Mouse (Mus musculus): ENCODE measurements at regions not wholly inside any gene's neighbourhood (a gene's known extent, or its start where the extent isn't known, plus 50 kb on each side); places are given as distances from the start of the nearest gene placed in this dataset.

GRCm38 (mm10) chr4:31823574-31824348, 140.1 kb upstream of the Map3k7 start:
- DNase-seq (ENCODE audit: low spot score in 2 of 2): no peak

DNA sequence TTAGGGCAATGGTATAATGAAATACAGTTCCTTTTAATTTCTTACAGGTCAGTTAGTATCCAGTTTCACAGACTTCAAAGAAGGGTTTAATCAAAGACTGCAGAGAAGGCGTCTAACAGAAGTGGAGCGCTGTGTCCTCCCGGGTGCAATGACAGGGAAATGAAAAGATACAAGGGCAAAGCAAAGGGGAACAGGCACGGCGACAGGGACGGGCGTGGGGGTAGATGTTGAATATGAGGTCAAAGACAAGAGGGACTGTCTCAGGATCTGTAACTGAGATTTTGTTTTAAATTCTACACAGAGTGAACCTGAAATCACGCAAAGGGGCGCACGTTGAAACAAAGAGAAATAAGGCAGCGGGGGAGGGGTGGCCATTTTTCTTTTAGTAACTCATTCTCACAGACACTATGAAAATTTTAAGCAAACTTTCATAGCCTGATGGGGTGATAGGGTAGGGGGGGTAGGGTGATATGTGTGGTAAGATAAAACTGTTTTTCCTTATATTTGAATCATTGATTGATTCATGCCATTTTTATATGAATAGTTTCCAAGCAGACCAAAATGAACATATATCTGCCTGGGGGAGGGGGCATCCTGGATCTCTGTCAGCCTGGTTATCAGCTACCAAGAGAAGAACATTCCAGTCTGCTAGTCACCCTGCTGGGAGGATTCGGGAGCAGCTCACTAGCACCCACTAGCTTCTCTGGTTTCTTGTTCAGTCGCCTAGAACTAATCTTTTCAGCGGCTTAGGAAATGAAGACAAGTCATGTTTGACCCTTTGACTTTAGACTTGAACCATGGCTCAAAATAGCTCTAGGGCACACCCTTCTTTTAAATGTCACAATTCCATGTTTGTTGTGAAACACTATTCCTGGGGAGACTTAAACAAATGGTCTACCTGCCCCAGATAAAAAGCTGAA, 139.1 kb upstream of the Map3k7 start:
- no peak for DNase-seq (ENCODE audit: low spot score in 2 of 2)

GRCm38 (mm10) chr4:31825438-31825830, 138.5 kb upstream of the Map3k7 start:
- no peak for DNase-seq (ENCODE audit: low spot score in 2 of 2)

DNA sequence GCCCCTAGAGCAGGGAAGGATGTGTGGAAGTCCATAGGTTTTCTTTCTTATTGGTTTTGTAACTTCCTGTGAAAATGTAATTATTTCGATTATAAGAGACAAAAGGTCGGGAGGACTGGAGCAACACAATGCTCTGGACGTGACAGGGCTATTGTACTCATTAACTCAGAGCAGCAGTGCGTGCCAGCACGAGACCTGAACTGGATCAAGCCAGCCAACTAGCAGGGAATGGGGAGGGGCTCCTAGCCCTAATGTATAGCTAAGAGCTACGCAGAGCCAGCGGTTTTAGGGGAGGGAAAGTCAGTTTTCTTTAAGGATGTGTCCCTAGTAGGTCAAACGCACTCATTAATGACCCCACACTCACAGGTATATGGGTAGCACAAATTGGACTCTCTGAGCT, 137.2 kb upstream of the Map3k7 start:
- DNase-seq (ENCODE audit: low spot score in 2 of 2): no peak

- no peak for DNase-seq (ENCODE audit: low spot score in 2 of 2)
Measured at GRCm38 (mm10) chr4:31827266-31827665, 136.6 kb upstream of the Map3k7 start.

GRCm38 (mm10) chr4:31830241-31830640, 133.7 kb upstream of the Map3k7 start:
- no peak for DNase-seq (ENCODE audit: low spot score in 2 of 2)

DNA sequence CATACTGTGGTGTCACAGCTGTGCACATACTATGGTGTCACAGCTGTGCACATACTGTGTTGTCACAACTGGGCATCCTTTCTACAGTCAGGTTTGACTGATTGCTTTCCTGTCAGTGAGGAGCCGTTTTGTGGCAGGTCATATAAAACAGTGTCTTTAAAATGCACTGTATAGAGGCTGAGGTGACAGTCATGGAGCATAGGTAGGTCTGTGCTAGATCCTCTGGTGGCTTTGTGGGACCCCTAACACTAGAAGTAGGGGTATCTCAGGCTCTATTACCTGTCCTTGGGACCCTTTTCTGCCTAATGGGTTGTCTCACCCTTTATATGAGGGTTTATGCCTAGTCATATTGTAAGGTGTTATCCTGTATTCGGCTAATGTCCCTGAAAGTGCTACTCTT, 132.4 kb upstream of the Map3k7 start:
- no peak for DNase-seq (ENCODE audit: low spot score in 2 of 2)

- no peak for DNase-seq (ENCODE audit: low spot score in 2 of 2)
Measured at GRCm38 (mm10) chr4:31833828-31834227, 130.1 kb upstream of the Map3k7 start.

- DNase-seq (ENCODE audit: low spot score in 2 of 2): no peak
Measured at GRCm38 (mm10) chr4:31835051-31835450, 128.8 kb upstream of the Map3k7 start.

DNA sequence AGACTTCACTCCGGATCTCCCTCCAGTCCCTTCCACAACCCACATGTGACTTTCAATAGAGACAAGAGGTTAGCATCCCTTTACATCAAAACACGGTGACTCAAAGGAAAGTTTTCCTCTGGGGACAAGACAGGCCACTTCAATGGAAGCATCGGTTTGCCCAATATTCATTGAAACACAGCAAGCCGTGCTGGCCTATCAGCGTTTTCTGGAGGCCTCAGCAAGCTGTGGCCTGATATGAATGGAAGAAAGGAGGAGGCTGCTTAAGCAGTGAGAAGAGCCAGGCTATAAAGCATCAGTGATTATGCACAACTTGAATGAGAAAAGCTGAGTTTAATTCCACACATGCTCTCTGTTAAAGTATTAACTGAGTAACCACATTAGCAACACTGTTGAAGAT, 125.3 kb upstream of the Map3k7 start:
- no peak for DNase-seq (ENCODE audit: low spot score in 2 of 2)

DNA sequence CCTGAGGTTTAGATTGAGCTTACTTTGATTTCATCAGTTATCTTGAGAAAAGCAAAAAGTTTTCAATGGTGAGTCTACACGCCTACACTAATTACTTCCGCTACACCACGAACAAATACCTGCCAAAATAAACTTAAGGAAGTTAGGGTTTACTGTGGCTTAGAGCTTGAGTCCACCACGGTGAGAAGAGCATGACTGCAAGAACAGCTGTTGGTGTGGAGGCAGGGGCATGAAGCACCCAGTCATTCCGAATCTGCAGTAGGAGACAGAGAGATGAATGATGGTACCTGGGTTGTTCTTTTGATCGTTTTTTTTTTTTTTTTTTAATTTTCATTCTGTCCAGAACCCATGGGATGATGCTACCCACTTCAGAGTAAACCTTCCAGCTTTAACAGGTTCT, 114.1 kb upstream of the Map3k7 start:
- no peak for DNase-seq (ENCODE audit: low spot score in 2 of 2)

DNA sequence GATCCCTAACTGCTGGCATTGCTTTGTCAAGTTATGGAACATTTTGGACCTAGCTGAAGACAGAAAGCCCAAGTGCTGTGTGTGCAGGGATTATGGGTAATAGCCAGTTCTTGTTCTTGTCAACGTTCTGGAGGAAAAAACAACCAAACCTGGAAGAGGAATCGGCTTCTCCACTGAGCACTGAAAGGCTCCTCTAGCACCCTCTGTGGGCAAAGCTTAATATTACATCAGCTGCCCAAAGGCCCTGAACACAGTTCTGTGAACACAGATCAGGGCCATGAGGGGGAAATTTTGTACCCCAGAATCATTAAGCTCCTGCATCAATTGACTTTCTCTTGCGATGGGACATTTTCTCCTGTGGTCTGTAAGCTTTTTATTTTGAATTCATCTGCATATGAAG, 112.9 kb upstream of the Map3k7 start:
- DNase-seq (ENCODE audit: low spot score in 2 of 2): no peak

GRCm38 (mm10) chr4:31853851-31854250, 110.0 kb upstream of the Map3k7 start:
- DNase-seq (ENCODE audit: low spot score in 2 of 2): no peak

DNA sequence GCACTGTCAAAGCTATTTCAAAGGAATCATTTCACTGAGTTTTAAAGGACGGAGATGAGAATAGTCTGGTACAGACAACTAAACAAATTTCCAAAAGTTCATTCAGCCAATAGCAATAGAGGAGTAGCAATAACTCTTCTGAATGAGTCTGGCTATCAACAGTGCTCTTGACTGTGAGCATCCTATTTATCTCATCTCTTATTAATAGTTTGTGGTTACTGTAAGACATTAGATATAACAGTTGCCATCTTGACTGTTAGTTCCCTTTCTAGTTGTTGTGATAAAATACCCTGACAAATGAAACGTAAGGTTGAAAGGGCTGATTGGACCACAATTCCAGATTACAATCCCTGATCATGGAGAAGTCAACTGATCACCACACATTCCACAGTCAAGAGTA, 103.5 kb upstream of the Map3k7 start:
- DNase-seq (ENCODE audit: low spot score in 2 of 2): no peak

DNA sequence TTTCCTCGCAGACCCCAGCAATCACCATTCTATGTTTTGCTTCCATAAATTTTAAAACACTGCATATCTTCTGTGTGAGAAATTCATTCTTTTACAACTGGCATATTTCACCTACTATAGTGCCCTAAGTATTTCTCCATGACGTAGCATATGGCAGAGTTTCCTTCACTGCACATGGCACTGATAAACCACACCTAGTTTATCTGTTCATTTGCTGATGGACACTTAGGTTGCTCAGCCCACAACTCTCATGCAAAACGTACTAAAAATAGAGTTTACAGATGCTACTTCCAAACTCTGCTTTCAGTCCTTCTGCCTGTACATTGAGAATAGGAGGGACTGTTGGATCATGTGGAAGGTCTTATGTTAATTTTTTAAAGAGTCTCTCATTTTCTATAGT, 102.7 kb upstream of the Map3k7 start:
- DNase-seq (ENCODE audit: low spot score in 2 of 2): no peak

DNA sequence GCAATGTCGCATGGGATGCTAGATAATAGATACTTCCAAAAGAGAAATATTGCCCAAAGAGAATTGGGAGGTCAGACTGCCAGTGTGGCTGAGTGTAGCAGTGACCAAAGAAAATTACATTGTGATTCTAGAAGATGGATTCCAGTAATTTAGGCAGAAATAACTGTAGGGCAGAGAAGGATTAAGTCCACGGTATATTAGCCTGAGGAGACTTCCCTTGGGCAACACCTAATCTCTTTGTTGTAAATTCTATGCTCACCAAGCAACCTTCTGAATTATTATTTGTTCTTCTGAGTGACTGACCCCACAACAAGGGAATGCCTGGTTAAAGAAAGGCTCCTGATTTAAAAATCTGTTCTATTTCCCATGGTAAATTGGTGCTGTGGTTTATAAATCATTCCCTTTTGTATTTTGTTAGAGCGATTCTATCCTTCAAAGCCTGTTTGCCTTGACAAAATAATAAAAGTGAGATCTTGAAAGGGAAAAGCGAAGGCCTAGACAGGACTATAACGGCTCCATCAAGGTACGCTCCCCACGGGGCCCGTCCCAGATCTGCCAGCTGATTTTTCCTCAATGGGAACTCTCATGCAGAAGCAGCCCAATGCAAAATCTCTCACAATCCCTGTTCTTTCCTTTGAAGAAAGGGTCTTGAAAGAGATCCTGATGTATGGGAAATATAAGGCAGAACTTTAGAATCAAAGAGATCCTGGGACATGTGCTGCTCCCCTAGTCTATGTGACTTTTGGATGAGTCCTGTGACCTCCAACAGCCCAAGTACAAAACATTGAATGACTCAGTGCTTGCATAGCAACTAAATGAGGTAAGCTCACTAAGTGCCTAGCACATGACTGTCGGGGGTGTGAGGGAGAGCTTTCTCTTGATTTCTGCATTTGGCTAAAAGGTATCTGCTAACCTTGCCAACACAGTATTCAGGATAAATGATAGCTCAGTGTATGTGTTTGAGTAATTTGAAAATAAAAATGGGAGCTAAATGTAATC, 90.6 kb upstream of the Map3k7 start:
- DNase-seq (ENCODE audit: low spot score in 2 of 2): no peak

DNA sequence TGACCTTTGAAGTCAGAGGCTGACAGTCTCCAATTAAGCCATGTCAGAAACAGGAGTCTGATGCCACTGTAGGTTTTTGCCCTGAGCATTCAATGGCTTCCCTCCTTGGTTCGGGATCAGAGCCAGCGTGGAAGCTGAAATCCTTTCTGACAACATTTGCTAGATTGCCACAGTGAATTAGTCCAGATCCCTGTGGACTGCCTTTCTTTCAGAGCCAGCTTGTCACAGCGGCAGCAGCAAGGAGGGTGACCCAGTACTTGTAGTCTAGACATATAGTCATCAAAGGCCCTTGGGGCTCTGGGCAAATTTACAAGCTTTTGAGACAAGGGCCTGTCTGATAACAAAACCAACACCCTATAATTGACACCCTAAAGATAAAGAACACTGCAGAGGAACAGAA, 86.5 kb upstream of the Map3k7 start:
- DNase-seq (ENCODE audit: low spot score in 2 of 2): no peak

- DNase-seq (ENCODE audit: low spot score in 2 of 2): no peak
Measured at GRCm38 (mm10) chr4:31878493-31879191, 85.3 kb upstream of the Map3k7 start.

GRCm38 (mm10) chr4:31879192-31879585, 84.7 kb upstream of the Map3k7 start:
- no peak for DNase-seq (ENCODE audit: low spot score in 2 of 2)

GRCm38 (mm10) chr4:31880213-31880612, 83.7 kb upstream of the Map3k7 start:
- no peak for DNase-seq (ENCODE audit: low spot score in 2 of 2)

GRCm38 (mm10) chr4:31889673-31890072, 74.2 kb upstream of the Map3k7 start:
- no peak for DNase-seq (ENCODE audit: low spot score in 2 of 2)

Measured in left cerebral cortex, adult 8-10 months (tissue).